15 mouse cellular contexts compared by ENCODE assay signal in genomic region chr2:172256418-172256817, GRCm38 (mm10). TPM values are rescaled to one million over a fixed set of nuclear protein-coding genes. Genes with fewer than 3 reads are reported as not detected.
DNase-seq lines count a peak whose midpoint lies in the region; ATAC-seq lines count a peak whose summit lies in the region.
"Had no signal": no experiment of that assay in that cellular context is flagged by ENCODE, and none has a peak within 500 bp of the region (broad histone marks: within the 10 kb centered on the region; RNA-seq: fewer than 3 reads in every experiment).

No protein-coding gene starts in this region.

- peaks cover 13% of the 10 kb centered on the region; the same call in 1 of the 2 replicates for H3K4me1 ChIP-seq in heart, embryonic 13.5 days
- 0 out of 2 replicates have a peak, but pooled peaks cover 4% of the 10 kb centered on the region for H3K4me1 ChIP-seq in forebrain, embryonic 14.5 days (ENCODE audit: control insufficient read depth, insufficient read depth, low read length)
- H3K4me1 ChIP-seq: embryonic facial prominence, embryonic 12.5 days had no signal

- H3K4me2 ChIP-seq in heart, embryonic 13.5 days: peak overlapping the region; percentile 52
- no peak overlapping the region for H3K4me2 ChIP-seq in forebrain, embryonic 14.5 days (ENCODE audit: low read length)
- H3K4me2 ChIP-seq: embryonic facial prominence, embryonic 12.5 days; limb, embryonic 15.5 days had no signal

- no peaks in the 10 kb centered on the region for H3K9me3 ChIP-seq in heart, embryonic 13.5 days
- no peaks in the 10 kb centered on the region for H3K9me3 ChIP-seq in forebrain, embryonic 14.5 days (replicated peaks; ENCODE audit: control insufficient read depth, low read length)
- H3K9me3 ChIP-seq: embryonic facial prominence, embryonic 12.5 days; limb, embryonic 15.5 days; megakaryocyte, embryonic 14.5 days had no signal

- H3K27me3 ChIP-seq in heart, embryonic 13.5 days (replicated peaks): peaks cover 12% of the 10 kb centered on the region; the same call in 1 of the 2 replicates
- no peaks in the 10 kb centered on the region for H3K27me3 ChIP-seq in forebrain, embryonic 14.5 days (replicated peaks; ENCODE audit: control insufficient read depth, insufficient read depth, low read length)
- H3K27me3 ChIP-seq: embryonic facial prominence, embryonic 12.5 days; limb, embryonic 15.5 days; megakaryocyte, embryonic 14.5 days had no signal

- WGBS in heart, embryonic 13.5 days: 84% methylated on average over 6 of the region's 6 CpGs
- WGBS in forebrain, embryonic 14.5 days: 46% methylated on average over 6 of the region's 6 CpGs

- no peak overlapping the region for H3K4me3 ChIP-seq in heart, embryonic 13.5 days
- H3K4me3 ChIP-seq in forebrain, embryonic 14.5 days (ENCODE audit: low read depth, low read length): no peak overlapping the region
- H3K4me3 ChIP-seq: embryonic facial prominence, embryonic 12.5 days; gastrocnemius, adult 2 months; limb, embryonic 15.5 days; megakaryocyte, embryonic 14.5 days had no signal

- H3K27ac ChIP-seq in heart, embryonic 13.5 days (replicated peaks): no peak overlapping the region
- no peak overlapping the region for H3K27ac ChIP-seq in forebrain, embryonic 14.5 days (ENCODE audit: low read depth, low read length)
- H3K27ac ChIP-seq: embryonic facial prominence, embryonic 12.5 days; gastrocnemius, adult 2 months; limb, embryonic 15.5 days had no signal

- H3K9ac ChIP-seq in heart, embryonic 13.5 days: no peak overlapping the region
- no peak overlapping the region for H3K9ac ChIP-seq in forebrain, embryonic 14.5 days (ENCODE audit: low read length)
- H3K9ac ChIP-seq: embryonic facial prominence, embryonic 12.5 days; limb, embryonic 15.5 days had no signal

- ATAC-seq in heart, embryonic 13.5 days (ENCODE audit: extremely low read depth, insufficient number of reproducible peaks, low FRiP score, low TSS enrichment): no peak
- peak; percentile 85 for ATAC-seq in forebrain, embryonic 14.5 days

- no peaks in the 10 kb centered on the region for H3K36me3 ChIP-seq in heart, embryonic 13.5 days
- H3K36me3 ChIP-seq in forebrain, embryonic 14.5 days (ENCODE audit: control insufficient read depth, insufficient read depth, low read length): no peaks in the 10 kb centered on the region
- H3K36me3 ChIP-seq: embryonic facial prominence, embryonic 12.5 days; G1E; limb, embryonic 15.5 days had no signal

- no peak for DNase-seq in heart, adult 9 months (ENCODE audit: low spot score in 2 of 2)
- DNase-seq in 3134 (ENCODE audit: extremely low read depth, insufficient read length, low spot score): peak; percentile 28
- peak; percentile 56 for DNase-seq in 3T3-L1 (ENCODE audit: low read depth, low spot score)
- DNase-seq in forebrain, embryonic 14.5 days (ENCODE audit: low spot score): peak; percentile 87
- DNase-seq in layer of hippocampus, postnatal 25 days (ENCODE audit: extremely low spot score in 1 of 2, low spot score in 1 of 2): no peak
- no peak for DNase-seq in layer of hippocampus, postnatal 10 days (ENCODE audit: low spot score in 2 of 2)
- DNase-seq: cerebellum, adult 8-10 months; gastrocnemius, adult 2 months; heart, postnatal 10 days; kidney, adult 11 months had no signal

RNA-seq across cellular contexts. Expression of gene Mc3r, which starts 8.1 kb away (rescaled TPM):
- not detected in 2 replicates for polyA plus RNA-seq in heart, embryonic 13.5 days (2015; fragmentation: Nextera tagmentation; extraction: Ambion mirVana)
- polyA plus RNA-seq in forebrain, embryonic 14.5 days (2014; fragmentation: Nextera tagmentation; extraction: Ambion mirVana): 0.07 and 0.55 TPM in 2 replicates
- under 1 TPM; 0.12 to 0.23 TPM for total RNA-seq in layer of hippocampus, postnatal 25 days (2021)
- total RNA-seq in layer of hippocampus, postnatal 10 days (2021): under 1 TPM; 0.29 to 0.39 TPM
- total RNA-seq: gastrocnemius, adult 2 months; heart, postnatal 10 days had no signal
- polyA plus RNA-seq: embryonic facial prominence, embryonic 12.5 days; G1E; limb, embryonic 15.5 days had no signal

Comparison
In these comparisons a context has a peak if more than half of its experiments do, and no peak if none do; other contexts are left out.
1. DNase-seq: peak in 3134 (single experiment), 3T3-L1 (single experiment) and forebrain, embryonic 14.5 days (single experiment); none in heart, adult 9 months (0 of 2), layer of hippocampus, postnatal 25 days (0 of 2) and layer of hippocampus, postnatal 10 days (0 of 2).